Mouse (Mus musculus): ENCODE results near the gene Tsc22d1.

DNA sequence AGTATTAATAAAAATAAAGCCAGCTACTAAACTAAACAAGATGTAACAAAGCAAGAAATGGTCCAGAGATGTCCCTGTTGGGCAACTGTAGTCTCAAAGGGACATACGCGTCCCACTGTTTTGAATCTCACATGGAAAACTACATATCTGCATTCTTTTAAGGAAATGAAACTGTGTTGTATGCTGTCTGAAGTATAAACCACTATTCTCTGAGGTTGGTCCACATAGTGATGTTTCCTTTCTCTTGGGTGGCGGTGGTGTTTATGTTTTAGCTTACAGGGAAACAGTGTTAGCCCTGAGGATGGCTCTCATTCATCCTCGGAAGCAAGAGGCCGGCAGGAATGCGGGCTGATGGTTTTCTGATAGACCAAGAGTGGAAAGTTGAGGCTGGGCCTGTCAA, 129.4 kb downstream of the Tsc22d1 start:
- no peak for TF ChIP-seq CTCF (conservative IDR thresholded peaks at IDR 0.05; ENCODE audit: insufficient read depth, insufficient read length, low read depth, low read length)
- no peak for TF ChIP-seq POLR2A (IDR thresholded peaks at IDR 0.05; ENCODE audit: low read depth, low read length)
